Mouse (Mus musculus): ENCODE measurements around the gene Mapkapk2. TPM values are rescaled to one million over a fixed set of nuclear protein-coding genes. Genes with fewer than 3 reads are reported as not detected.

The Mapkapk2 gene
- polyA plus RNA-seq, 1 experiment = 35.8 TPM

GRCm38 (mm10) chr1:131006069-131006468, 91.6 kb downstream of the Mapkapk2 start:
- no peak for TF ChIP-seq POLR2A (IDR thresholded peaks at IDR 0.05; ENCODE audit: borderline replicate concordance, insufficient read depth, low read length)
- TF ChIP-seq CTCF (IDR thresholded peaks at IDR 0.05; ENCODE audit: borderline replicate concordance, insufficient read depth, low read depth, low read length) = no peak

More at GRCm38 (mm10) chr1:131006069-131006468, 91.6 kb downstream of the Mapkapk2 start:
- DNase-seq = no peak
- 81% methylated on average over 1 of the region's 1 CpGs for WGBS
- no peak overlapping the region for H3K4me3 ChIP-seq (replicated peaks; ENCODE audit: insufficient read depth, low read depth, low read length)
- no peaks in the 10 kb centered on the region for H3K4me1 ChIP-seq (ENCODE audit: control insufficient read depth, insufficient read depth, low read length)
- H3K27ac ChIP-seq (ENCODE audit: insufficient read depth, low read length) = no peak overlapping the region
- no peaks in the 10 kb centered on the region for H3K27me3 ChIP-seq (ENCODE audit: control insufficient read depth, insufficient read depth, low read length)

Other genes with a start within 250 kb of the Mapkapk2 start
- gene Fcmr, start 232.2 kb downstream of the Mapkapk2 start, polyA plus RNA-seq (2012; rRNA removed) = 0.82 and 1.1 TPM in 2 replicates
- not detected in 2 replicates for gene Il24, start 210.4 kb downstream of the Mapkapk2 start, polyA plus RNA-seq (2012; rRNA removed)
- gene Il20, start 186.4 kb downstream of the Mapkapk2 start, polyA plus RNA-seq (2012; rRNA removed) = not detected in 2 replicates
- gene Il19, start 157.7 kb downstream of the Mapkapk2 start, polyA plus RNA-seq (2012; rRNA removed) = 0.10 TPM in 1 of 2 replicates, not detected in the other
- not detected in 2 replicates for gene Il10, start 78.0 kb downstream of the Mapkapk2 start, polyA plus RNA-seq (2012; rRNA removed)
- gene Dyrk3, start 40.5 kb upstream of the Mapkapk2 start, polyA plus RNA-seq (2012; rRNA removed) = 2.9 and 4.1 TPM in 2 replicates
- gene Eif2d, start 55.4 kb upstream of the Mapkapk2 start, polyA plus RNA-seq (2012; rRNA removed) = 53.8 and 54.5 TPM in 2 replicates
- gene Rassf5, start 147.4 kb upstream of the Mapkapk2 start, polyA plus RNA-seq (2012; rRNA removed) = 18.3 and 20.9 TPM in 2 replicates
- gene Ikbke, start 181.8 kb upstream of the Mapkapk2 start, polyA plus RNA-seq (2012; rRNA removed) = 1.5 and 1.8 TPM in 2 replicates